Mouse (Mus musculus): Measurements from ENCODE around the gene Cblc. TPM values are rescaled to one million over a fixed set of nuclear protein-coding genes. Genes with fewer than 3 reads are reported as not detected.

Gene Cblc
- total RNA-seq, 2 experiments from 2014 or later: not detected

DNA sequence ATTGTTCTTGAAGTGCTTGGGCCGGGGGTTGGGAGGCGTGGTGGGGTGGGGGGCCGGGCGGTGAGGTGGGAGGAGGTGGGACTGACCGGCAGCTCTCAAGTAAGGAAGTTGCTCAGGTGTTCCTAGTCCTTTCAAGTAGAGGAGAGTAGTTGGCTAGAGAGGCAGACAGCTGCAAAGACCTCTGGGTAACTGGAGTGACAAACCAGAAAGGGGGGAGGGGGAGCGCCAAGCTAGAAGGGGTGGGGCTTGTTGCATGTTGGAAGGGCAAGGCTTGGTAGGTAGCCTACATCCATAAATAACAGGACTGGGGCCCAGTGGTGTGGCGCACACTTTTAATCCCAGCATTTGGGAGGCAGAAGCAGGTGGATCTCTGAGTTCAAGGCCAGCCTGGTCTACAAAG lies 14.9 kb downstream of the Cblc start:
- DNase-seq: no peak

DNA sequence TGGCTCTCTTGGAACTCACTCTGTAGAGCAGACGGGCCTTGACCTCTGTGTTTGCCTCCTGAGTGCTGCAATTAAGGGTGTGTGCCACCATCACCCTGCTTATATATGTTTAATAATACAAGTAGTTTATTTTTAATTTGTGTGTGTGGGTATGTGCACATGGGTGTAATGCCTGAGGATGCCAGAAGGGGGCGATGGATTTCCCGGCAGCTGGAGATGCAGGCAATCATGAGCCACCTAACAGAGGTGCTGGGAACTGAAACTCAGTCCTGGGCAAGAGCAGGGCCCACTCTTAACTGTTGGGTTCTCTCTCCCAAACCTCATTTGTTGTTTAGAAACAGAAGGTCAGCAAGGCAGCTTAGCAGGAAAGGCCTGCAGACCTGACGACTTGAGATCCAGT lies 16.7 kb downstream of the Cblc start:
- no peak for DNase-seq

- DNase-seq: no peak
Measured at GRCm38 (mm10) chr7:19778645-19779044, 18.0 kb downstream of the Cblc start.

- peak; percentile 66 for DNase-seq
Measured at GRCm38 (mm10) chr7:19777049-19777723, 19.4 kb downstream of the Cblc start.

- DNase-seq: no peak
Measured at GRCm38 (mm10) chr7:19771682-19772081, 24.9 kb downstream of the Cblc start.

DNA sequence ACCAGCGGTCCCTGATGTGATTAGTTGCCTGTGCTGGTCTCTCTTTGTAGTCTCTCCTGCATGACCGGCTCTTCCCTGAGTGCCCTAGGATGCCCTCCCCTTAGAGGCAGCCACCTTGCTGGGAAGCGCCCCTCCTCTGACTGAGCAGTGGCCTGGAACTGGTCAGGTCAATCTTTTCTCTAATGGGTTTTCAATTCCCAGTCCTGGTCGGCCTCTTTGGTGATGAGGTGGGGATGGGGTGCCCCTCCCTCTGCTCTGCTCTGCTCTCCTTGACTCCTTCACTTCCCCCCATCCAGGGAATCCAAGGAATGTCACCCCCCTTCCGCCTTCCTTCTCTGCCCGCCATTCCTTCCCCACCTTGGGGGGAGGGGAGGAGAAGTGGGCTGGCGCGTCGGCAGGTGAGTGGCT lies 25.6 kb downstream of the Cblc start, which contains the start of gene Bcam:
Bcam (minus strand) TSS at position 33 of the 408 bp plus-strand sequence.
- no peak for DNase-seq

GRCm38 (mm10) chr7:19770375-19770754 lies 26.2 kb downstream of the Cblc start:
- DNase-seq: peak; percentile 96

DNA sequence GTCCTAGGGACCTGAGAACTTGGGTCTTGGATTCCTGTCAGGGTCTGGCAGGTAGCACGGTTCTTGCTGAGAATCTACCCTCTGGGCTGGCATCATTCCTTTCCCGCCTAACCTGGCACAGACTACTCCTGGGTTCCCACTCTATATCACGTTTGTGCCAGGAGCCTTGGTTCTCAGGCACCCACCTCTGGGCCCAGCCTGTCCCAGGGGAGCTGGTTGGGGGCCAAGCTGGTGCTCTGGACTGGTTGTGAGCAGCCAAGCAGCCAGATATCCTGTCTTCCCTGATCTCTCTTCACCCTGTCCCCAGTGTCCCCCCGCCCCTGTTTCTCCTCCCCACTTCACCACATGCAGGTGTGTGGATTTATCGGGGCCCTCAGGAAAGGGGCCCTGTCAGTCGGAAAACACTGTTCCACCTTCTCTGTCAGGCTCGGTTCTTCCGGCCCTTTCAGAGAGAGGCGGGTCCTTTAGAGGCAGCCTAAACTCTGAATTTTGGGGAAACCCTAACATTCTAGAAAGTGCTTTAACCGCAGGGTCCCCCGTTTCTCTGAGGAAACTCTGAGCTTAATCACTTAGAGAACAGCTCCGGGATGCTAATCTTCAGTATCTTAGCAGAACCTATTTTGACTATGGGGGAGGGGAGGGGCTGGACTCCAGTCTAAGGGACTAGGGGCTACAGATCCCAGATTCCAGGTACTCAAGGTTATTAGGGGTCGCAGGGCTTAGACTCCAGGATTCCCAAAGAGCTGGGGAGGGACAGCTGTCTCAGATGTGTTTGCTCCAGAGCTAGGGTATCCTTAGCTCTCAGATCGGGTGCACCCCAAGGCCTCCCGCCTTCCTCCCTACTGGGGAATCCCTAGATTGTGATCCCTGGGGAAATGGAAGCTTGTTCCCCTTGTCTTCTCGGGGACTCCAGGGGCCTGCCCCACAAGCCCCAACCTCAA lies 26.9 kb downstream of the Cblc start:
- DNase-seq: no peak

GRCm38 (mm10) chr7:19769001-19769400 lies 27.6 kb downstream of the Cblc start:
- no peak for DNase-seq

GRCm38 (mm10) chr7:19768251-19768650 lies 28.4 kb downstream of the Cblc start:
- DNase-seq: no peak

GRCm38 (mm10) chr7:19764581-19764980 lies 32.0 kb downstream of the Cblc start:
- DNase-seq: no peak

GRCm38 (mm10) chr7:19763829-19764477 lies 32.7 kb downstream of the Cblc start:
- no peak for DNase-seq

GRCm38 (mm10) chr7:19762283-19762682 lies 34.3 kb downstream of the Cblc start:
- DNase-seq: no peak

DNA sequence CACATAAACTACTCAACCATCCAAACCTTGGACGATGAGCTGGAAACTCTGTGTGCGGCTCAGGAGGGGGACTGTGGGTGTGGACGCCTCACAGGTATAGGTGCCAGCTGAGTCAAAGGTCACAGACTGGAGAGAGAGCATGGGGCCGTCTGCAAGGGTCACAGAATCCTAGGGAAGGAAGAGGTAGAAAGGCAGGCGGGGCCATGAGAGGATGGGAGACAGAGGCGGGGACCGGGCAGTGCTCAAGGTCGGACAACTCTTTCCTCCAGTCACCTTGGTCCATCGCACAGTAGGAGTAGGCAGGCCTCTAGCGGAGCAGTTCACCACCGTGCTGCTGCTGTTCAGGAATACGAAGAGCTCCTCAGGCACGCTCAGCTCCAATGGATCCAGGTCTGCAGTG lies 36.6 kb downstream of the Cblc start:
- no peak for DNase-seq

DNA sequence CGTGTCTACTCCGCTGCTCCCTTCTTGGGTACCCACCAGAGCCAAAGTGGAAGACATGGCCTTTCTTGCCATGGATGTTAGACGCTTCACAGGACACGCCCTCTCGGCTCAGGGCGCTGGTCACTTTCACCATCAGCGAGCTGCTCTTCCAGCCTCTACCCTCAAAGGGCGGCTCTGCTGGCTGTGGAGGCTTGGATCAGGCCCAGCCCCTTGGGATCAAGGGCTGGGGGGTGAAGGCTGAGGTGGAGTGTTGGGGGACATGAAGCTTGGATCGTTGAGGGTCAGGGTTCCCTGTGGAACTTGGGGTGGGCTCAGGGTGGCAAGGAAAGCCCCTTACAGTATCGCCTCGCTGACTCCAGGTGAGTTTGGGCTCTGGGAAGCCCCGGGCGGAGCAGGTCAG lies 38.0 kb downstream of the Cblc start:
- no peak for DNase-seq

GRCm38 (mm10) chr7:19755851-19756786 lies 40.5 kb downstream of the Cblc start:
- peak; percentile 92 for DNase-seq

GRCm38 (mm10) chr7:19755008-19755407 lies 41.6 kb downstream of the Cblc start:
- DNase-seq: no peak

GRCm38 (mm10) chr7:19754065-19754464 lies 42.5 kb downstream of the Cblc start:
- DNase-seq: no peak

- DNase-seq: peak; percentile 49
Measured at GRCm38 (mm10) chr7:19753587-19753986, 43.0 kb downstream of the Cblc start.

DNA sequence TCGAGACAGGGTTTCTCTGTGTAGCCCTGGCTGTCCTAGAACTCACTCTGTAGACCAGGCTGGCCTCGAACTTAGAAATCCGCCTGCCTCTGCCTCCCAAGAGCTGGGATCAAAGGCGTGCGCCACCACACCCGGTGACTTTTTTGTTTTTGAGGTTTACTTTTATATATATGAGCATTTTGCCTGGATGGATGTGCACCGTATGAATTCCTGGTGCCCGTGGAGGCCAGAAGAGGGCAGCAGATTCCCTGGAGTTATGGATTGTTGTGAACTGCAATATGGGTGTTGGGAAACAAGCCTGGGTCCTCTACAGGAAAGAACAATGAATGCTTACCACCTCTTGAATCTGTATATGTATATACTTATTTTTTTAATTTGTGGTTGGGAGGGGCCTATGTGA lies 44.0 kb downstream of the Cblc start:
- no peak for DNase-seq

- peak; percentile 35 for DNase-seq
Measured at GRCm38 (mm10) chr7:19751070-19751383, 45.6 kb downstream of the Cblc start.
